Mouse (Mus musculus): ENCODE results near the gene Cope. TPM values are rescaled to one million over a fixed set of nuclear protein-coding genes. Genes with fewer than 3 reads are reported as not detected.

Cope gene
- polyA plus RNA-seq, 1 experiment from 2014 or later = 260 TPM

DNA sequence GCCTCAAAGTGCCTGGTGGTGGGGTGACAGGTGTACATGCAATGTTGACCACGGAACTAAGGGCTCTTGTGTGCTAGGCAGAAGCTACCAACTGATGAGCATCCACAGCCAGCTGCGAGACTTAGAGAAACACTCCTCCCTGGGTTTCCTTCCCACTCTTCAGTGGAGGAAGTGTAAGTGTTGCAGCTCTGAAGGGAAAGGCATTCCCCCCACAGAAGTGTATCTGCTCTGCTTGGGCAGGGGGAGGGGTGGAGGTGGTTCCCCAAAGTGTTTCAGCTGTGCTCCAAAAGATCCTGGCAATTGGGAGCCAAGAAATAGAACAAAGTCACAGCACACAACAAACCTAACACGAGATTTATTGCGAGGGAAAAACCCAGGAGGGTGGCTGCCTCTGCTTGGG is 51.7 kb downstream of the Cope start:
- Histone ChIP-seq H3K36me3 (peaks cover 10% of the 10 kb centered on the region), H3K4me2 (replicated peaks) (peak overlapping the region; percentile 90), H3K27me3 (no peaks in the 10 kb centered on the region; the same call in 1 of the 2 replicates), H3K27ac (peak overlapping the region; percentile 86), H3K4me1 (peaks cover 39% of the 10 kb centered on the region), H3K9ac (peak overlapping the region; percentile 55), H3K4me3 (peak overlapping the region; percentile 100), H3K9me3 (replicated peaks) (no peaks in the 10 kb centered on the region)
- ATAC-seq (ENCODE audit: low FRiP score) = no peak
- 75% methylated on average over 4 of the region's 4 CpGs for WGBS

DNA sequence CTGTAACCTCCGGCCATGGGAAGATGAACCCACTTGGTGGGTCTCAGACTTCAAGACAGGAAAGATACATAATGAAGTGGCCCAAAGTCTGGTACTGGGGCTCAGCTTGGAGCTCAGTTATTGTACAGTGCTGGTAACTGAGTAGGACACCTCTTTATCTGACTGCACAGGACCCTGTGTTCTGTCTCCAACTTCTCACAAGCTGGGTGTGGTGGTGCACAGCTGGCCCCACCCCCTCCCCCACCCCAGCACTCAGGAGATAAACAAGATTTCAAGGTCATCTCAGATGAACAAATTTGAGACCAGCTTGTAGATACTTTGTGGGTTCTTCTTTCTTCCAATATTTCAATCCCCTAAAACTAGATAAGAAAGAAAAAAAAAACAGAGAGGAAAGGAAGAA is 53.8 kb downstream of the Cope start:
- no peak overlapping the region for H3K4me3 ChIP-seq
- no peaks in the 10 kb centered on the region for H3K9me3 ChIP-seq (replicated peaks)
- ATAC-seq (ENCODE audit: low FRiP score) = no peak
- peaks cover 19% of the 10 kb centered on the region for H3K4me1 ChIP-seq
- H3K36me3 ChIP-seq = no peaks in the 10 kb centered on the region
- 79% methylated on average over 1 of the region's 1 CpGs for WGBS
- H3K27me3 ChIP-seq = peaks cover 5% of the 10 kb centered on the region; the same call in 1 of the 2 replicates
- no peak overlapping the region for H3K27ac ChIP-seq
- H3K9ac ChIP-seq = no peak overlapping the region
- no peak overlapping the region for H3K4me2 ChIP-seq (replicated peaks)

DNA sequence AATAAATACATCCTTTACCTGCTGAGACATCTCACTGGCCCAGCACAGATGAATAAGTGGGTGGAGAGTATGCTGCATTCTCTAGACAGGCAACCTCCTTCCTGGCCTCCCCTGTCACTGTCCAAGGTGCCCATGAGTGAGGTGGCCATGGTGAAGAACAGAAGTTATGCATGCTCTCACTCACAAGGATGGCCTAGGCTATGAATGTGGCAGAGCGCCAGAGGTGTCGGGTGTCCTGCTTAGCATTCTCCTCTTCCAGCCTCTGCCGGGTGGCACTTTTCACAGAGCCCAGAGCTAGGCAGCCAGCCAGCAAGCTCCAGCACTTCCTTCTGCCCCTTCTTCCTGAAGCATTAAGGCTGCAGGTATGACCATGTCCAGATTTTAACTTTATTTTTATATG is 57.1 kb downstream of the Cope start:
- 45% methylated on average over 3 of the region's 3 CpGs for WGBS
- no peak for ATAC-seq (ENCODE audit: low FRiP score)

DNA sequence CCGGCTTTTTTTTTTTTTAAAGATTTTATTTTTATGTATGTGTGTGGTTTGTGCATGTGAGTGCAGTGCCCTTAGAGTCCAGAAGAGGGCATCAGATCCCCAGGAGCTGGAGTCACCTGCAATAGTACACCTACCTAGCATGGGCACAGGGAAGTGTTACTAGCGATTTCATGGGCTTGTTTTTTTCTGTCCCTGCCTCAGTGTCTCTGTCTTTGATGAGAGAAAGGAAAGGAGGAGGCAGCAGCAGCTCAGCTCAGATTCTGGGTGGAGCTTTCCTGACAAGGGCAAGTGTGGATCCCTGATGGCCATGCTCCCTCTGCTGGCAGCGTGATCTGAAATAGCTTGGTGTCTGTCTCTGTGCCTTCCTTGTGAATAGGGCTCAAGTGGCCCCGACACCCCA is 58.5 kb downstream of the Cope start:
- Histone ChIP-seq H3K27me3 (peaks cover 5% of the 10 kb centered on the region; the same call in 1 of the 2 replicates), H3K4me3 (no peak overlapping the region), H3K4me2 (replicated peaks) (no peak overlapping the region), H3K9me3 (replicated peaks) (no peaks in the 10 kb centered on the region), H3K4me1 (no peaks in the 10 kb centered on the region), H3K9ac (no peak overlapping the region), H3K36me3 (no peaks in the 10 kb centered on the region), H3K27ac (no peak overlapping the region)
- no peak for ATAC-seq (ENCODE audit: low FRiP score)
- WGBS = 50% methylated on average over 4 of the region's 4 CpGs

More for the DNA sequence above, 57.1 kb downstream of the Cope start:
- H3K4me1 ChIP-seq = no peaks in the 10 kb centered on the region
- H3K36me3 ChIP-seq = no peaks in the 10 kb centered on the region
- H3K9ac ChIP-seq = no peak overlapping the region
- H3K27me3 ChIP-seq = peaks cover 5% of the 10 kb centered on the region; the same call in 1 of the 2 replicates
- H3K4me2 ChIP-seq (replicated peaks) = no peak overlapping the region
- no peak overlapping the region for H3K4me3 ChIP-seq
- no peak overlapping the region for H3K27ac ChIP-seq
- no peaks in the 10 kb centered on the region for H3K9me3 ChIP-seq (replicated peaks)

DNA sequence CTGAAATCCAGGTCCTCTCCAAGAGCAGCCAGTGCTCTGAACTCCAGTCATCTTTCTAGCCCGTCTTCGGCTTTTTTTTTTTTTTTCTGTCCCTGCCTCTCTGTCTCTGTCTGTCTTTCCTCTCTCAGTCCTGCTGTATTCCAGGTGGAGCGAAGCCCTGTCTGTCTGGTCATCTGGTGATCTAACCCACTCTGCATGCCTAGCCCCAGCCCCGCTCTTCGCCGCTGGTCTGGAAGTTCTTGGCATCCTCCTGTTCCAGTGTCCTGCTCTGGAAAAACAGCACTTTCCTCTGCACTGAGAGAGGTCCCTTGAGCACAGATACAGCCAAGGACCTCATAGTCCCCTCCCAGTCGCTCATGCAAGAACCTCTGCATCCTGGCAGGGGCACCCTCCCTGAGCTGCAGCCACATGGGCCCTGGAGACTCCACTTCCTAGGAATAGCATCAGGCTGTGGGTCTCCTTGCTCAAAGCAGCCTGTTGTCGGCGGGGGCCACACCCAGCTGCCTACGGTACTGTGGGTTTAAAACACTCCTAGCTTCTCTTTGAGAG is 59.2 kb downstream of the Cope start:
- peaks cover 6% of the 10 kb centered on the region for H3K27me3 ChIP-seq
- no peak for ATAC-seq (ENCODE audit: low FRiP score)
- no peaks in the 10 kb centered on the region for H3K9me3 ChIP-seq (replicated peaks)
- H3K4me2 ChIP-seq (replicated peaks) = no peak overlapping the region
- no peak overlapping the region for H3K4me3 ChIP-seq
- H3K9ac ChIP-seq = peak overlapping the region; percentile 23; the same call in 1 of the 2 replicates
- no peaks in the 10 kb centered on the region for H3K36me3 ChIP-seq
- WGBS = 77% methylated on average over 10 of the region's 10 CpGs
- H3K4me1 ChIP-seq = no peaks in the 10 kb centered on the region
- no peak overlapping the region for H3K27ac ChIP-seq

Other genes with a start within 250 kb of the Cope start
- 1.0 and 2.2 TPM in 2 replicates for gene Tm6sf2, start 229.6 kb upstream of the Cope start, polyA plus RNA-seq (2016; fragmentation: Nextera tagmentation; extraction: Ambion mirVana)
- 0.34 and 0.81 TPM in 2 replicates for gene Hapln4, start 219.1 kb upstream of the Cope start, polyA plus RNA-seq (2016; fragmentation: Nextera tagmentation; extraction: Ambion mirVana)
- gene Ncan, start 181.6 kb upstream of the Cope start, polyA plus RNA-seq (2016; fragmentation: Nextera tagmentation; extraction: Ambion mirVana) = 92.0 and 107 TPM in 2 replicates
- 24.7 and 27.2 TPM in 2 replicates for gene Nr2c2ap, start 171.2 kb upstream of the Cope start, polyA plus RNA-seq (2016; fragmentation: Nextera tagmentation; extraction: Ambion mirVana)
- gene Rfxank, start 163.4 kb upstream of the Cope start, polyA plus RNA-seq (2016; fragmentation: Nextera tagmentation; extraction: Ambion mirVana) = 17.0 and 21.0 TPM in 2 replicates
- 38.2 and 42.1 TPM in 2 replicates for gene Borcs8, start 163.0 kb upstream of the Cope start, polyA plus RNA-seq (2016; fragmentation: Nextera tagmentation; extraction: Ambion mirVana)
- gene Mef2b, start 162.8 kb upstream of the Cope start, polyA plus RNA-seq (2016; fragmentation: Nextera tagmentation; extraction: Ambion mirVana) = 0.32 and 0.70 TPM in 2 replicates
- 43.9 and 47.9 TPM in 2 replicates for gene Tmem161a, start 130.2 kb upstream of the Cope start, polyA plus RNA-seq (2016; fragmentation: Nextera tagmentation; extraction: Ambion mirVana)
- 4.3 and 5.3 TPM in 2 replicates for gene Slc25a42, start 90.2 kb upstream of the Cope start, polyA plus RNA-seq (2016; fragmentation: Nextera tagmentation; extraction: Ambion mirVana)
- 72.0 and 75.8 TPM in 2 replicates for gene Sugp2, start 68.3 kb upstream of the Cope start, polyA plus RNA-seq (2016; fragmentation: Nextera tagmentation; extraction: Ambion mirVana)
- 48.4 and 49.2 TPM in 2 replicates for gene Armc6, start 68.1 kb upstream of the Cope start, polyA plus RNA-seq (2016; fragmentation: Nextera tagmentation; extraction: Ambion mirVana)
- 80.7 and 81.1 TPM in 2 replicates for gene Homer3, start 19.7 kb upstream of the Cope start, polyA plus RNA-seq (2016; fragmentation: Nextera tagmentation; extraction: Ambion mirVana)
- gene Ddx49, start within 50 bp of the Cope start, polyA plus RNA-seq (2016; fragmentation: Nextera tagmentation; extraction: Ambion mirVana) = 49.9 and 50.8 TPM in 2 replicates
- 16.3 and 17.8 TPM in 2 replicates for gene Cers1, start 13.3 kb downstream of the Cope start, polyA plus RNA-seq (2016; fragmentation: Nextera tagmentation; extraction: Ambion mirVana)
- gene Gdf1, start 27.3 kb downstream of the Cope start, polyA plus RNA-seq (2016; fragmentation: Nextera tagmentation; extraction: Ambion mirVana) = 2.2 and 4.4 TPM in 2 replicates
- 34.2 and 34.3 TPM in 2 replicates for gene Upf1, start 50.8 kb downstream of the Cope start, polyA plus RNA-seq (2016; fragmentation: Nextera tagmentation; extraction: Ambion mirVana)
- 1.2 and 3.0 TPM in 2 replicates for gene Comp, start 71.0 kb downstream of the Cope start, polyA plus RNA-seq (2016; fragmentation: Nextera tagmentation; extraction: Ambion mirVana)
- 24.6 and 27.1 TPM in 2 replicates for gene Crtc1, start 137.1 kb downstream of the Cope start, polyA plus RNA-seq (2016; fragmentation: Nextera tagmentation; extraction: Ambion mirVana)
- gene Klhl26, start 174.4 kb downstream of the Cope start, polyA plus RNA-seq (2016; fragmentation: Nextera tagmentation; extraction: Ambion mirVana) = 22.2 and 23.9 TPM in 2 replicates
- gene Tmem59l, start 184.8 kb downstream of the Cope start, polyA plus RNA-seq (2016; fragmentation: Nextera tagmentation; extraction: Ambion mirVana) = 27.0 and 29.2 TPM in 2 replicates
- gene Crlf1, start 190.6 kb downstream of the Cope start, polyA plus RNA-seq (2016; fragmentation: Nextera tagmentation; extraction: Ambion mirVana) = 3.3 and 4.2 TPM in 2 replicates
- 118 TPM in 2 replicates for gene Rex1bd, start 204.2 kb downstream of the Cope start, polyA plus RNA-seq (2016; fragmentation: Nextera tagmentation; extraction: Ambion mirVana)
- 633 and 755 TPM in 2 replicates for gene Uba52, start 208.3 kb downstream of the Cope start, polyA plus RNA-seq (2016; fragmentation: Nextera tagmentation; extraction: Ambion mirVana)
- 313 and 334 TPM in 2 replicates for gene Fkbp8, start 225.2 kb downstream of the Cope start, polyA plus RNA-seq (2016; fragmentation: Nextera tagmentation; extraction: Ambion mirVana)
- 47.1 and 48.5 TPM in 2 replicates for gene Kxd1, start 225.4 kb downstream of the Cope start, polyA plus RNA-seq (2016; fragmentation: Nextera tagmentation; extraction: Ambion mirVana)
- 19.0 and 19.4 TPM in 2 replicates for gene Ell, start 236.9 kb downstream of the Cope start, polyA plus RNA-seq (2016; fragmentation: Nextera tagmentation; extraction: Ambion mirVana)